Mouse (Mus musculus) olfactory bulb, adult 2 months (tissue): ENCODE measurements at regions not wholly inside any gene's neighbourhood (a gene's known extent, or its start where the extent isn't known, plus 50 kb on each side); places are given as distances from the start of the nearest gene placed in this dataset.

Source experiments
- CTCF ChIP-seq: fragments of 200-500 bp; IDR thresholded peaks from 2 replicates; pipeline ENCODE4 v1.5.1; 2012; ENCODE audit warnings: low read depth, mild to moderate bottlenecking, low read length, moderate library complexity; ENCODE audit not compliant: insufficient read depth
- POLR2A ChIP-seq: fragments of 200-500 bp; IDR thresholded peaks from 2 replicates; pipeline ENCODE4 v1.6.1; 2012; ENCODE audit warnings: mild to moderate bottlenecking, low read depth, low read length, moderate library complexity; ENCODE audit not compliant: insufficient read depth

DNA sequence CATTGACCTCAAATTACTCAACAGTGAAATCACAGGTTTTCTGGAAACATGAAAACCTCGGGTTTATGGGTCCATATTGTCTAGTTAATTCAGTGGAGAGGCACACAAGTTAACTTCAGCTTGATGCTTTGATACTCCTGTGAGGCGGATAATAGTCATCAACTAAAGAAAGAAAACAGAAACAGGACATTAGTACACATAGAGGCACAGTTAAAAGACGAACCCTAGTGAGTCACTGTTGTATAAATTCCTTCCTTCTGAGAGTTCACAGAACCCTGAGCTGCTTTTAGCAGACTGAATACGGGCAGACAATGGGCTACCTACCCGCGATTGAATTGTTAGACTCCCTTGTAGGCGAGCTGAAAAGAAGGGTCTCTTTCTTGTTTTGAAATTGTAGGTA is 101.7 kb downstream of the Tmx1 start:
- TF ChIP-seq CTCF (no peak), POLR2A (no peak)
